Mouse (Mus musculus) limb, embryonic 14.5 days (tissue): ENCODE data around the gene Pecam1. TPM values are rescaled to one million over a fixed set of nuclear protein-coding genes. Genes with fewer than 3 reads are reported as not detected.

Experiments
- ATAC-seq: fragments of 200-750 bp; cut with Nextera tagmentation; 2 replicates; pipeline ENCODE4 v1.8.0; 2017; ENCODE audit warnings: low read depth, moderate number of reproducible peaks, moderate TSS enrichment; ENCODE audit not compliant: low FRiP score
- DNase-seq: peaks from one replicate; pipeline ENCODE4 v3.0.0-alpha.2; 2015; ENCODE audit warnings: low spot score
- H3K27ac ChIP-seq: fragments of 300-500 bp; sonication (generic); replicated peaks from 2 replicates; pipeline ENCODE4 v1.5.1; 2014; ENCODE audit warnings: low read depth, mild to moderate bottlenecking, low read length, moderate library complexity, mixed read lengths
- H3K27me3 ChIP-seq: fragments of 300-500 bp; sonication (generic); 2 replicates; pipeline ENCODE4 v1.6.1; 2014; ENCODE audit warnings: low read length, mixed read lengths; ENCODE audit not compliant: control insufficient read depth, insufficient read depth
- H3K36me3 ChIP-seq: fragments of 300-500 bp; sonication (generic); 2 replicates; pipeline ENCODE4 v1.6.1; 2014; ENCODE audit warnings: mild to moderate bottlenecking, low read length, moderate library complexity, mixed read lengths; ENCODE audit not compliant: control insufficient read depth, insufficient read depth
- H3K4me1 ChIP-seq: fragments of 300-500 bp; sonication (generic); 2 replicates; pipeline ENCODE4 v1.6.1; 2014; ENCODE audit warnings: antibody characterized with exemption, low read length, mixed read lengths; ENCODE audit not compliant: control insufficient read depth, insufficient read depth
- H3K4me2 ChIP-seq: fragments of 300-500 bp; sonication (generic); replicated peaks from 2 replicates; pipeline ENCODE4 v1.6.1; 2014; ENCODE audit warnings: low read depth, mild to moderate bottlenecking, low read length, moderate library complexity; ENCODE audit not compliant: severe bottlenecking
- H3K4me3 ChIP-seq: fragments of 300-500 bp; sonication (generic); replicated peaks from 2 replicates; pipeline ENCODE4 v1.5.1; 2014; ENCODE audit warnings: low read length
- H3K9ac ChIP-seq: fragments of 300-500 bp; sonication (generic); 2 replicates; pipeline ENCODE4 v1.6.1; 2014; ENCODE audit warnings: mild to moderate bottlenecking, low read depth, low read length, moderate library complexity; ENCODE audit not compliant: severe bottlenecking
- H3K9me3 ChIP-seq: fragments of 300-500 bp; sonication (generic); 2 replicates; pipeline ENCODE4 v1.6.1; 2016; ENCODE audit warnings: low read length; ENCODE audit not compliant: control insufficient read depth
- POLR2A ChIP-seq: fragments of 200-500 bp; IDR thresholded peaks from 2 replicates; pipeline ENCODE4 v1.8.0; 2012; ENCODE audit warnings: inconsistent platforms, mild to moderate bottlenecking, moderate library complexity, borderline replicate concordance; ENCODE audit not compliant: insufficient read depth, insufficient read length; ENCODE audit errors: extremely low read depth
- WGBS: fragments of 180-500 bp; shearing (Covaris S2); extraction: QIAGEN DNeasy Blood & Tissue Kit; methylation state at CpG from one replicate; pipeline ENCODE4 v1.1.7; 2014; 5-methylcytosine and 5-hydroxymethylcytosine counted together
- microRNA-seq: library from miRNA; unstranded; fragments of <30 nt; microRNA quantifications from one replicate; pipeline ENCODE4, GENCODE M21; 2016
- polyA plus RNA-seq, 2 experiments: library from polyadenylated mRNA; depleted of rRNA in 1 of 2; stranded (reverse) in 1 of 2; unstranded in 1 of 2; fragments of >200 nt; fragmentation: Nextera tagmentation in 1 of 2; extraction: Ambion mirVana in 1 of 2; gene quantifications; 2 replicates each; pipeline versions ENCODE4 v1.2.1 to v1.2.3; 2012 to 2014

Pecam1 gene
- polyA plus RNA-seq, 2 experiments = 39.0 to 44.2 TPM

GRCm38 (mm10) chr11:106612209-106612960 is 138.0 kb downstream of the Pecam1 start:
- DNase-seq (no peak), ATAC-seq (no peak; the same call in none of the 2 replicates)
- Histone ChIP-seq H3K4me2 (peak overlapping the region; percentile 92), H3K4me3 (peak overlapping the region; percentile 95), H3K27me3 (no peaks in the 10 kb centered on the region), H3K9ac (peak overlapping the region; percentile 84), H3K4me1 (peaks cover 9% of the 10 kb centered on the region), H3K27ac (peak overlapping the region; percentile 55; the same call in 1 of the 2 replicates), H3K36me3 (no peaks in the 10 kb centered on the region), H3K9me3 (no peaks in the 10 kb centered on the region)
- no peak for TF ChIP-seq POLR2A
- 3% methylated on average over 51 of the region's 67 CpGs for WGBS

DNA sequence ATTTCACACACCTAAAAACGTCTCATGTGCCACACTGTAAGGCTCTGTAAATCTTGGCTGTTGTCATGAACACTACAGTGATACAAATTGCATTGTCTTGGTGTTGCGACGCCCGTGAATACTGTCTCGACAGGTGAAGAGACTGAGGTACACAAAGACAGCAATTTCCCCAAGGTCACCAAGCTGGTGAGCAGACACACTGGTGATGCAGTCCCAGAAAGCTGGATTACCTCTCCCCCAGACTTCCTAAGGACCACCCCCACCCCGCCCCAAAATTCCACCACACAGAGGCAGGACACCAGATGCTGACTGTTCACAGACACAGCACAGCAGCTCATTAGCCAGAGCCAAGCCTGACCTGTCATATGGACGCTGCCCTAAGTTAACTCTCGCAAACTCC is 140.7 kb downstream of the Pecam1 start:
- TF ChIP-seq POLR2A = no peak
- H3K27ac ChIP-seq = no peak overlapping the region
- WGBS = 42% methylated on average over 8 of the region's 8 CpGs
- H3K4me1 ChIP-seq = peaks cover 9% of the 10 kb centered on the region
- no peak overlapping the region for H3K9ac ChIP-seq
- no peak overlapping the region for H3K4me3 ChIP-seq
- no peaks in the 10 kb centered on the region for H3K36me3 ChIP-seq
- H3K9me3 ChIP-seq = 0 out of 2 replicates have a peak, but pooled peaks cover under 1% of the 10 kb centered on the region
- ATAC-seq (no peak), DNase-seq (no peak)
- no peaks in the 10 kb centered on the region for H3K27me3 ChIP-seq
- no peak overlapping the region for H3K4me2 ChIP-seq

- Histone ChIP-seq H3K36me3 (no peaks in the 10 kb centered on the region), H3K27me3 (no peaks in the 10 kb centered on the region), H3K9me3 (0 out of 2 replicates have a peak, but pooled peaks cover 5% of the 10 kb centered on the region), H3K4me2 (no peak overlapping the region), H3K4me1 (peaks cover 5% of the 10 kb centered on the region), H3K4me3 (no peak overlapping the region), H3K27ac (no peak overlapping the region), H3K9ac (no peak overlapping the region)
- no peak for TF ChIP-seq POLR2A
- ATAC-seq (no peak), DNase-seq (no peak)
- WGBS = 69% methylated on average over 6 of the region's 6 CpGs
Observed at GRCm38 (mm10) chr11:106607316-106607715, 143.1 kb downstream of the Pecam1 start.

DNA sequence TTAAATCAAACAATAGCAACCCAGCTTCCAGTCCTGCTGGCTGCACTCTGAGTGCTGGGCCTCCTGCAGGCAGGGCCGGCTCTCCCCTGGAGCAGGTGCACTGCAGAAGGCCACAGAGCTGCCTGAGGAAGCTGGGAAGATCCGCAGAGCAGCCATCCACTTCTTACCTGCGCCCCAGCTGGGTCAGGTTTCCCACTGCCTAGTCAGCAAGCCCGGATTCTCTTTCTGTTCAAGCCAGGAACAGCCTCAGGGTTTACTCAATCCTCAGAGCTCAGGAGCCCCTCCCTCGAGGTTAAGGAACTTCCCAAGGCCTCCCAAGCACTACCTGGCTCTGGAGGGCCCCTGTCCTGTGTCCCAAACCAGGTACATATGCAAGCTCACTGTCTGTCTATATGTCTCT is 144.4 kb downstream of the Pecam1 start:
- Histone ChIP-seq H3K27me3 (no peaks in the 10 kb centered on the region), H3K9me3 (0 out of 2 replicates have a peak, but pooled peaks cover 5% of the 10 kb centered on the region), H3K4me2 (no peak overlapping the region), H3K4me3 (no peak overlapping the region), H3K36me3 (no peaks in the 10 kb centered on the region), H3K27ac (no peak overlapping the region), H3K9ac (no peak overlapping the region), H3K4me1 (peaks cover 3% of the 10 kb centered on the region; the same call in 1 of the 2 replicates)
- DNase-seq (no peak), ATAC-seq (no peak)
- 46% methylated on average over 5 of the region's 5 CpGs for WGBS
- TF ChIP-seq POLR2A = no peak

Small RNA genes within 50 kb of the gene (microRNA-seq; reads per million reads assigned to microRNA genes)
- gene Gm25994 (not detected), gene Mir3064 (4.8 reads per million, percentile 13 among the genes with 10 or more reads in this experiment)

Other genes starting within 250 kb of the Pecam1 start
- gene Tex2, start 137.2 kb downstream of the Pecam1 start, polyA plus RNA-seq (2012; rRNA removed) = 8.0 and 8.7 TPM in 2 replicates
- gene Tex2, start 137.2 kb downstream of the Pecam1 start, polyA plus RNA-seq (2014; fragmentation: Nextera tagmentation; extraction: Ambion mirVana) = 10.1 and 10.8 TPM in 2 replicates
- gene Milr1, start 598 bp upstream of the Pecam1 start, polyA plus RNA-seq (2012; rRNA removed) = 0.86 and 1.9 TPM in 2 replicates
- 2.1 and 3.1 TPM in 2 replicates for gene Milr1, start 598 bp upstream of the Pecam1 start, polyA plus RNA-seq (2014; fragmentation: Nextera tagmentation; extraction: Ambion mirVana)
- gene Polg2, start 28.9 kb upstream of the Pecam1 start, polyA plus RNA-seq (2012; rRNA removed) = 13.6 and 13.7 TPM in 2 replicates
- gene Polg2, start 28.9 kb upstream of the Pecam1 start, polyA plus RNA-seq (2014; fragmentation: Nextera tagmentation; extraction: Ambion mirVana) = 12.7 and 13.7 TPM in 2 replicates
- gene Ddx5, start 38.6 kb upstream of the Pecam1 start, polyA plus RNA-seq (2012; rRNA removed) = 461 and 503 TPM in 2 replicates
- gene Ddx5, start 38.6 kb upstream of the Pecam1 start, polyA plus RNA-seq (2014; fragmentation: Nextera tagmentation; extraction: Ambion mirVana) = 351 and 367 TPM in 2 replicates
- gene Cep95, start 38.6 kb upstream of the Pecam1 start, polyA plus RNA-seq (2012; rRNA removed) = 24.3 and 32.6 TPM in 2 replicates
- gene Cep95, start 38.6 kb upstream of the Pecam1 start, polyA plus RNA-seq (2014; fragmentation: Nextera tagmentation; extraction: Ambion mirVana) = 16.1 and 20.6 TPM in 2 replicates
- gene Smurf2, start 170.1 kb upstream of the Pecam1 start, polyA plus RNA-seq (2012; rRNA removed) = 22.1 and 24.0 TPM in 2 replicates
- gene Smurf2, start 170.1 kb upstream of the Pecam1 start, polyA plus RNA-seq (2014; fragmentation: Nextera tagmentation; extraction: Ambion mirVana) = 21.2 and 22.4 TPM in 2 replicates
- gene Kpna2, start 248.9 kb upstream of the Pecam1 start, polyA plus RNA-seq (2012; rRNA removed) = 194 and 224 TPM in 2 replicates
- gene Kpna2, start 248.9 kb upstream of the Pecam1 start, polyA plus RNA-seq (2014; fragmentation: Nextera tagmentation; extraction: Ambion mirVana) = 291 and 311 TPM in 2 replicates